Mouse (Mus musculus) stomach, postnatal 0 days (tissue): ENCODE data around the gene Ttll3. TPM values are rescaled to one million over a fixed set of nuclear protein-coding genes. Genes with fewer than 3 reads are reported as not detected.
A peak's percentile ranks its signal among the peaks of the same experiment; 100 is the strongest.

Experiments
- ATAC-seq: fragments of 200-750 bp; cut with Nextera tagmentation; 2 replicates; pipeline ENCODE4 v1.8.0; 2017; ENCODE audit not compliant: low FRiP score, low TSS enrichment
- DNase-seq: peaks from one replicate; pipeline ENCODE4 v3.0.0-alpha.2; 2016; ENCODE audit warnings: low spot score
- H3K27ac ChIP-seq: fragments of 300-500 bp; sonication (generic); replicated peaks from 2 replicates; pipeline ENCODE4 v1.5.1; 2014; ENCODE audit warnings: mild to moderate bottlenecking, control low read depth
- H3K27me3 ChIP-seq: fragments of 300-500 bp; sonication (generic); 2 replicates; pipeline ENCODE4 v1.6.1; 2014; ENCODE audit warnings: low read length; ENCODE audit not compliant: control insufficient read depth, insufficient read depth
- H3K36me3 ChIP-seq: fragments of 300-500 bp; sonication (generic); 2 replicates; pipeline ENCODE4 v1.6.1; 2014; ENCODE audit warnings: low read length, mixed read lengths; ENCODE audit not compliant: control insufficient read depth, insufficient read depth
- H3K4me1 ChIP-seq: fragments of 300-500 bp; sonication (generic); replicated peaks from 2 replicates; pipeline ENCODE4 v1.6.1; 2014; ENCODE audit warnings: antibody characterized with exemption; ENCODE audit not compliant: control insufficient read depth, insufficient read depth
- H3K4me2 ChIP-seq: fragments of 300-500 bp; sonication (generic); replicated peaks from 2 replicates; pipeline ENCODE4 v1.6.1; 2014; ENCODE audit warnings: low read depth, mild to moderate bottlenecking, control low read depth, moderate library complexity
- H3K4me3 ChIP-seq: fragments of 300-500 bp; sonication (generic); 2 replicates; pipeline ENCODE4 v1.5.1; 2014; ENCODE audit warnings: low read depth, low read length, control low read depth
- H3K9ac ChIP-seq: fragments of 300-500 bp; sonication (generic); 2 replicates; pipeline ENCODE4 v1.6.1; 2014; ENCODE audit warnings: mild to moderate bottlenecking, low read length, control low read depth, mixed read lengths
- H3K9me3 ChIP-seq: fragments of 300-500 bp; sonication (generic); 2 replicates; pipeline ENCODE4 v1.6.1; 2016; ENCODE audit warnings: low read length; ENCODE audit not compliant: control insufficient read depth
- CTCF ChIP-seq: IDR thresholded peaks from 2 replicates; pipeline ENCODE4 v1.5.1; 2016; ENCODE audit warnings: antibody characterized with exemption, low read depth, mild to moderate bottlenecking, moderate library complexity
- EP300 ChIP-seq: optimal IDR thresholded peaks from 2 replicates; pipeline ENCODE3; 2016; ENCODE audit warnings: antibody characterized with exemption
- WGBS: fragments of 180-500 bp; shearing (Covaris S2); extraction: QIAGEN DNeasy Blood & Tissue Kit; methylation state at CpG from one replicate; pipeline ENCODE4 v1.1.7; 2014; 5-methylcytosine and 5-hydroxymethylcytosine counted together
- polyA plus RNA-seq: library from polyadenylated mRNA; unstranded; fragments of >200 nt; fragmentation: Nextera tagmentation; extraction: Ambion mirVana; gene quantifications from 2 replicates; pipeline ENCODE4 v1.2.1, GENCODE M21; 2015

Gene Ttll3
- polyA plus RNA-seq, 1 experiment from 2014 or later: 1.2 TPM

- no peak for ATAC-seq
- H3K4me3 ChIP-seq: no peak overlapping the region
- DNase-seq: no peak
- no peaks in the 10 kb centered on the region for H3K36me3 ChIP-seq
- H3K9ac ChIP-seq: no peak overlapping the region
- TF ChIP-seq EP300: no peak
- TF ChIP-seq CTCF: no peak
- H3K4me2 ChIP-seq: no peak overlapping the region
- no peaks in the 10 kb centered on the region for H3K27me3 ChIP-seq
- H3K27ac ChIP-seq: no peak overlapping the region
- H3K9me3 ChIP-seq: no peaks in the 10 kb centered on the region
- 86% methylated on average over 4 of the region's 4 CpGs for WGBS
- H3K4me1 ChIP-seq: no peaks in the 10 kb centered on the region
These were observed 37.6 kb downstream of the Ttll3 start for GRCm38 (mm10) chr6:113426696-113427095.

GRCm38 (mm10) chr6:113427397-113427796, 38.3 kb downstream of the Ttll3 start:
- H3K27ac ChIP-seq: no peak overlapping the region
- no peak overlapping the region for H3K4me2 ChIP-seq
- no peaks in the 10 kb centered on the region for H3K27me3 ChIP-seq
- H3K9ac ChIP-seq: no peak overlapping the region
- no peak for TF ChIP-seq EP300
- TF ChIP-seq CTCF: peak; percentile 83
- no peaks in the 10 kb centered on the region for H3K4me1 ChIP-seq
- ATAC-seq (peak; percentile 30; the same call in 1 of the 2 replicates), DNase-seq (peak; percentile 70)
- no peaks in the 10 kb centered on the region for H3K9me3 ChIP-seq
- H3K4me3 ChIP-seq: no peak overlapping the region
- WGBS: 59% methylated on average over 3 of the region's 3 CpGs
- H3K36me3 ChIP-seq: no peaks in the 10 kb centered on the region

DNA sequence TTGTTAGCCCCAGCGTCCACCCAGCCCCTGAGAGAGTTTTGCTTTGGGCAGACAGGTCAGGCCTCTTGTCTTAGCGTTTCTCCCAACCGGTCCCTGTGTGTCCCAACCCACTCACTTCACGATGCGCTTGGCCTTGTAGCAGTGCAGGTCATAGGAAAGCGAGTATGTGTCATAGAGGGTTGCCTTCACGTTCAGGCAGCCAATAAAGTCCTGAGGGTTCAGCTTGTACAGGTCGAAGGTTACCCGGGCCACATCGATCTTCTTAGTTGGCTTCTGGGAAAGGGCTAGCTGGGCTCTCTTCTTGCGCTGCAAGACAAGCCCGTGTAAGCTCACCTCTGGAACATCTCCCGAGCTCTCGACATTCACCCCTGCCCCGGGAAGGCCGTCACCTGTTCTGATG, 38.9 kb downstream of the Ttll3 start:
- no peaks in the 10 kb centered on the region for H3K4me1 ChIP-seq
- TF ChIP-seq CTCF: no peak
- no peak for TF ChIP-seq EP300
- no peak overlapping the region for H3K9ac ChIP-seq
- DNase-seq: no peak
- H3K4me3 ChIP-seq: no peak overlapping the region
- WGBS: 88% methylated on average over 16 of the region's 16 CpGs
- no peaks in the 10 kb centered on the region for H3K27me3 ChIP-seq
- ATAC-seq: 0 out of 2 replicates have a peak, but pooled peaks have one; percentile 4
- H3K4me2 ChIP-seq: no peak overlapping the region
- no peak overlapping the region for H3K27ac ChIP-seq
- H3K36me3 ChIP-seq: no peaks in the 10 kb centered on the region
- H3K9me3 ChIP-seq: no peaks in the 10 kb centered on the region

GRCm38 (mm10) chr6:113429965-113430364, 40.9 kb downstream of the Ttll3 start:
- WGBS: 69% methylated on average over 3 of the region's 3 CpGs
- H3K4me2 ChIP-seq: no peak overlapping the region
- DNase-seq (no peak), ATAC-seq (no peak)
- H3K9ac ChIP-seq: no peak overlapping the region
- no peaks in the 10 kb centered on the region for H3K4me1 ChIP-seq
- H3K9me3 ChIP-seq: no peaks in the 10 kb centered on the region
- no peak overlapping the region for H3K27ac ChIP-seq
- no peaks in the 10 kb centered on the region for H3K27me3 ChIP-seq
- H3K36me3 ChIP-seq: no peaks in the 10 kb centered on the region
- H3K4me3 ChIP-seq: no peak overlapping the region
- no peak for TF ChIP-seq EP300
- no peak for TF ChIP-seq CTCF

- TF ChIP-seq EP300 (no peak), CTCF (no peak)
- ATAC-seq: peak; percentile 46
- DNase-seq: no peak
- Histone ChIP-seq H3K4me3 (no peak overlapping the region), H3K27me3 (no peaks in the 10 kb centered on the region), H3K9ac (no peak overlapping the region), H3K27ac (no peak overlapping the region), H3K36me3 (no peaks in the 10 kb centered on the region), H3K4me1 (no peaks in the 10 kb centered on the region), H3K9me3 (no peaks in the 10 kb centered on the region), H3K4me2 (no peak overlapping the region)
- WGBS: 47% methylated on average over 3 of the region's 3 CpGs
These were observed 41.8 kb downstream of the Ttll3 start for GRCm38 (mm10) chr6:113430846-113431245.

DNA sequence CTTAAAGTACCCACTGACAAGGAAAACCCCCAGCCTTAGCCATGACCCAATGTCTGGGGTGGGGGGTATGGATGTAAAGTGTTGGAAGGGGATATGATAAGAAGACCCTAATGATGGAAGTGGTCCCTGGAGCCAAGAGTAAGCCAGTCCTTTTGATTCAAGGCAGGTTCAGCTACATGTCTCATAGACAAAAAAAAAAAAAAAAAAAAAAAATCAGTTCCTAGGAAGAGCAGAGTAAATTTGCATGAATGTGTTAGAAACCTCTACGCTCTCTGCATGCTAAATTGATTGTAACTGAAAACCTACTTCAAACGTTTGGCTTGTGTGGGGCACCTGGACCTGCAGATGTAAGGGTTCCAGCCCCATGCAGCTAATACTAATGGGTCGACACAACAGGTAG, 42.7 kb downstream of the Ttll3 start:
- H3K27ac ChIP-seq: no peak overlapping the region
- no peak for DNase-seq
- ATAC-seq: no peak

More for the DNA sequence above, 42.7 kb downstream of the Ttll3 start:
- Histone ChIP-seq H3K4me2 (no peak overlapping the region), H3K4me3 (no peak overlapping the region), H3K36me3 (no peaks in the 10 kb centered on the region), H3K27me3 (no peaks in the 10 kb centered on the region), H3K4me1 (no peaks in the 10 kb centered on the region), H3K9me3 (no peaks in the 10 kb centered on the region), H3K9ac (no peak overlapping the region)
- 50% methylated on average over 3 of the region's 3 CpGs for WGBS
- TF ChIP-seq CTCF (no peak), EP300 (no peak)
